Mouse (Mus musculus) bone marrow macrophage, adult 2 months (primary cell): ENCODE measurements around the gene Psma4. TPM values are rescaled to one million over a fixed set of nuclear protein-coding genes. Genes with fewer than 3 reads are reported as not detected.

Experiments used
- H3K27ac ChIP-seq: 2 replicates; pipeline ENCODE4 v1.5.1; 2012; ENCODE audit warnings: low read depth, low read length; ENCODE audit not compliant: insufficient read depth
- H3K4me1 ChIP-seq: 2 replicates; pipeline ENCODE4 v1.6.1; 2012; ENCODE audit warnings: low read length; ENCODE audit not compliant: control insufficient read depth, insufficient read depth
- H3K4me3 ChIP-seq: 2 replicates; pipeline ENCODE4 v1.5.1; 2012; ENCODE audit warnings: mild to moderate bottlenecking, low read length, moderate library complexity; ENCODE audit not compliant: insufficient read depth
- CTCF ChIP-seq: IDR thresholded peaks from 2 replicates; pipeline ENCODE4 v1.5.1; 2012; ENCODE audit warnings: low read depth, mild to moderate bottlenecking, low read length, moderate library complexity
- POLR2A ChIP-seq: IDR thresholded peaks from 2 replicates; pipeline ENCODE4 v1.6.1; 2012; ENCODE audit warnings: mild to moderate bottlenecking, low read depth, low read length, borderline replicate concordance
- polyA plus RNA-seq: library from polyadenylated mRNA; stranded (reverse); fragments of >200 nt; gene quantifications from 2 replicates; pipeline ENCODE4 v1.2.4, GENCODE M21; 2012; ENCODE audit not compliant: missing spikeins, insufficient read depth, insufficient read length

Gene Psma4
- polyA plus RNA-seq: 159 and 175 TPM in 2 replicates

DNA sequence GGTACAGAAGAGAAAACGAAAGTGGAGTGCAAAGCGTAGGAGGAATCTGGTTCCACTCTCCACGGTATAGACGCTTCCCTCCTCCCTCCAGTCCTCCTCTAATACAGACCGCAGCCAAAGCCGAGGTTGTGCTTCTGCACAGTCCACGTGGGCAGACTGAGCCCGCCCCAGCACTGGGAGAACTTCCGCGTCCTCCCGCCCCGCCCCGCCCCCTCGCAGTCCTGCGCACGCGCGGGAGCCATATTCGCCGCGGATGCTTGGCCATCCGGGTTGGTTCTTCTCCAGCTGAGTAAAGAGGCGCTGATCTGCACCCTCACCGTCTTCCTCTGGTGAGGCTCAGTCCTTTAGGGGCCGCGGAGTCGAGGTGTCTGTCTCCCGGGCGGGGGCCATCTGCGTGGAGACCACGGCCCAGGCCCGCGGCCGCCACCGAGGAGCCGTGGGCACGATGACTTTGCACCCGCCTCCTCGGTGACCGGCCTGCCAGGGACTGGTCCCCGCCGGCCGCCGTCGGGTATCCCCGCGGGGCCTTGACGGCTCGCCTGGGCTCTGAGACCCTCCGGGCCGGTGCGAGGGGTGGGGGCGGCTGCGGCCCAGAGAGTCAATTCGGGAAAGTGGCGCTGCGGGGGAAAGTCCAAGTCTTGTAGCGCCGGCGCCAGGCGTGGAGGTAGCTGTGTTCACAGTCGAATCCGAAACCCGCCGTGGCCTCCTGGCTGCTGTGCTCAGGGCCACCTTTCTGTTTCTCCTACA is at the start of gene Psma4, which contains the start of gene AY074887:
Psma4 (plus strand) TSS at position 216 of the 747 bp plus-strand sequence.
AY074887 (minus strand) TSS at position 424 of the 747 bp plus-strand sequence.
- no peak for TF ChIP-seq CTCF
- no peak for TF ChIP-seq POLR2A
- peaks cover 31% of the 10 kb centered on the region for H3K4me1 ChIP-seq
- peak within 1 kb of the TSS; percentile 67 for H3K27ac ChIP-seq
- H3K4me3 ChIP-seq: peak within 1 kb of the TSS; percentile 80

DNA sequence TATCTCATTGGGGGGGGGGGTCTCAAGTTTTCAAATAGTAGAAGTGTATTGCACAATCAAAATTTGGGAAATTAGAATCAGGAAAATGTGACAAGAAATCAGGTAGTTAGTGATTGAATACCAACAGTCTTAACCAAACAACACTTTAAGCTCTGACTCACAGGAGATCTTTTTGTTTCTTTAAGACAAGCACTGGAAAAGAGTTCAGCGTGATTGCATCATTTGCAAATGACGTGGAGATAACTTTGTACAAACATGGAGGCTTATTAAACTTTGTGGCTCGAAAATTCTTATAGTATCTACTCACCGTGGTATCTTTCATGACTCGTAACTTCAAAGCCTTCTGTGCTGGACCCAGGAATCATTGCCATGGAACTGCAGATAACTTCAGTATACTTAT is 41.1 kb upstream of the Psma4 start:
- TF ChIP-seq CTCF (no peak), POLR2A (no peak)
- Histone ChIP-seq H3K4me1 (no peaks in the 10 kb centered on the region), H3K27ac (no peak overlapping the region), H3K4me3 (no peak overlapping the region)

- TF ChIP-seq POLR2A (no peak), CTCF (no peak)
- H3K4me3 ChIP-seq: no peak overlapping the region
- no peaks in the 10 kb centered on the region for H3K4me1 ChIP-seq
- no peak overlapping the region for H3K27ac ChIP-seq
Measured at GRCm38 (mm10) chr9:54915576-54915975, 35.0 kb upstream of the Psma4 start.

DNA sequence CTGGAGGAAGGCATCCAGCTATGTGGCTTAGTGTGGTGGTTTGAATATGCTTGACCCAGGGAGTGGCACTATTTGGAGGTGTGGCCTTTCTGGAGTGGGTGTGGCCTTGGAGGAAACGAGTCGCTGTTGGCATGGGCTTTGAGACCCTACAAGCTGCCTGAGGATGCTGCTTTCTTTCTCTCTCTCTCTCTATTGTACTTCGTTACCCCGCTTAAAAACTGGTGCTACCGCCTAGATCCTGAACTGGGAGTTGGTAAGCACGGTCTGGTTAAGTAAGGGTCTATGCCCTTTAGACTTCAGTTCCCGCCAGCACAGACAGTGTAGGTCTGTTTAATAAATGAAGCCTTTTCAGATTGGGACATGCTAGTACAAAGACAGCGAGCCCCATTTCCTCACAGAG is 34.2 kb upstream of the Psma4 start:
- Histone ChIP-seq H3K27ac (no peak overlapping the region), H3K4me3 (peak overlapping the region; percentile 53; the same call in 1 of the 2 replicates), H3K4me1 (no peaks in the 10 kb centered on the region)
- TF ChIP-seq CTCF: no peak
- no peak for TF ChIP-seq POLR2A

- Histone ChIP-seq H3K4me3 (peak within 1 kb of the TSS; percentile 53), H3K27ac (no peak within 1 kb of the TSS), H3K4me1 (no peaks in the 10 kb centered on the region)
- TF ChIP-seq POLR2A: no peak
- TF ChIP-seq CTCF: no peak
Measured at GRCm38 (mm10) chr9:54917010-54917677, 33.4 kb upstream of the Psma4 start, which contains the start of gene Hykk. Gene Hykk (plus strand): TSS chr9:54917283.

DNA sequence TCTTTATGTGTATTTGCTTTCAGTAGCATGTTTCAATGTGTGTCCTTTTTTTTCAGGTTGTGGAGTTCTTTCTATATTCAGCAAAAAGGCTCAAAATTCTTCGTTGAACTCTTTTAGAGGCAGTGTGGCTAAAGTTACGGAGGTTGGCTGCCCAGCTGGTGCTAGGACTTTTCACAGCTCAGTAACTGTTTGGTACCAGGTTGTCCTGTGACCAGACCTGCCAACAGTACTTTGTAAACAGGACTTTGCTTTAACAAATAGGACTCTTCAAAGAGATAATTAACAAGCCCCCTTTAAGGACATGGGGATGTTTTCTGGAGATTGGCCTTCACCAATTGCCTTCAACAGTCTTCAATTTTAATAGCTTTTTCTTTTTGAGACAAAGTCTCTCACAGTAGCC is 32.4 kb upstream of the Psma4 start:
- Histone ChIP-seq H3K4me3 (no peak overlapping the region), H3K4me1 (no peaks in the 10 kb centered on the region), H3K27ac (no peak overlapping the region)
- TF ChIP-seq POLR2A: no peak
- no peak for TF ChIP-seq CTCF

- TF ChIP-seq CTCF: no peak
- no peak for TF ChIP-seq POLR2A
- no peak overlapping the region for H3K4me3 ChIP-seq
- no peak overlapping the region for H3K27ac ChIP-seq
- H3K4me1 ChIP-seq: no peaks in the 10 kb centered on the region
Measured at GRCm38 (mm10) chr9:54918781-54919180, 31.8 kb upstream of the Psma4 start.

GRCm38 (mm10) chr9:54919946-54920345 is 30.6 kb upstream of the Psma4 start:
- Histone ChIP-seq H3K4me1 (no peaks in the 10 kb centered on the region), H3K4me3 (no peak overlapping the region), H3K27ac (no peak overlapping the region)
- no peak for TF ChIP-seq CTCF
- TF ChIP-seq POLR2A: no peak

- TF ChIP-seq POLR2A (no peak), CTCF (no peak)
- Histone ChIP-seq H3K4me1 (no peaks in the 10 kb centered on the region), H3K27ac (no peak overlapping the region)
Measured at GRCm38 (mm10) chr9:54930741-54931140, 19.8 kb upstream of the Psma4 start.

DNA sequence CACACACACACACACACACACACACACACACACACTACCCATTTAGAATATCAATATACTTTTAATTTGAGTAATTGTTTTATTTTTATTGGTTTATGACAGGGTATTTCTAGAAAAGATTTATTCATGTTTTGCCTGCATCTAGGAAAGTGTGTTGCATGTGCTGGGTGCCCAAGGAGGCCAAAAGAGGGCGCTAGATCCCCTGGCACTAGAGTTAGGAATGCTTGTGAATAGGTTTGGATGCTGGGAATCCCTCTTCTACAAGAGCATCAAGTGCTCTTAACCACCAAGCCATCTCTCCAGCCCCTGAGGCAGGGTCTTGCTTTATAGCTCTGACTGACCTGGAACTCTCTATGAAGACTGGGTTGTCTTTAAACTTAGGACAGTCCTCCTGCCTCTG is 18.8 kb upstream of the Psma4 start:
- TF ChIP-seq POLR2A: no peak
- TF ChIP-seq CTCF: no peak
- no peak overlapping the region for H3K27ac ChIP-seq
- no peak overlapping the region for H3K4me3 ChIP-seq
- no peaks in the 10 kb centered on the region for H3K4me1 ChIP-seq

More at GRCm38 (mm10) chr9:54930741-54931140, 19.8 kb upstream of the Psma4 start:
- H3K4me3 ChIP-seq: no peak overlapping the region
